Mouse (Mus musculus): ENCODE measurements around the gene I830077J02Rik.

- TF ChIP-seq CTCF (IDR thresholded peaks at IDR 0.05; ENCODE audit: low read depth, low read length) (no peak), POLR2A (IDR thresholded peaks at IDR 0.05; ENCODE audit: borderline replicate concordance, low read depth, low read length) (no peak)
These were observed 24.4 kb downstream of the I830077J02Rik start for GRCm38 (mm10) chr3:105907956-105908655.

Data from bone marrow macrophage, adult 2 months (primary cell).